Mouse (Mus musculus) testis, adult 2 months (tissue): ENCODE results near the gene Nubp2. TPM values are rescaled to one million over a fixed set of nuclear protein-coding genes. Genes with fewer than 3 reads are reported as not detected.

Source experiments
- H3K27ac ChIP-seq: fragments of 200-500 bp; 2 replicates; pipeline ENCODE4 v1.5.1; 2012; ENCODE audit warnings: low read depth, low read length; ENCODE audit not compliant: control insufficient read depth, insufficient read depth
- H3K27me3 ChIP-seq: fragments of 200-500 bp; 2 replicates; pipeline ENCODE4 v1.6.1; 2012; ENCODE audit warnings: mild to moderate bottlenecking, low read length, moderate library complexity; ENCODE audit not compliant: control insufficient read depth, insufficient read depth
- H3K36me3 ChIP-seq: fragments of 200-500 bp; 2 replicates; pipeline ENCODE4 v1.6.1; 2012; ENCODE audit warnings: mild to moderate bottlenecking, low read length; ENCODE audit not compliant: control insufficient read depth, insufficient read depth
- H3K4me1 ChIP-seq: fragments of 200-500 bp; 2 replicates; pipeline ENCODE4 v1.6.1; 2012; ENCODE audit warnings: low read length; ENCODE audit not compliant: control insufficient read depth, insufficient read depth
- H3K4me3 ChIP-seq: fragments of 200-500 bp; 2 replicates; pipeline ENCODE4 v1.5.1; 2012; ENCODE audit warnings: low read depth, mild to moderate bottlenecking, low read length, moderate library complexity, mixed read lengths; ENCODE audit not compliant: control insufficient read depth
- CTCF ChIP-seq: fragments of 200-500 bp; IDR thresholded peaks from 2 replicates; pipeline ENCODE4 v1.5.1; 2012; ENCODE audit warnings: low read depth, mild to moderate bottlenecking, inconsistent platforms, low read length, moderate library complexity; ENCODE audit not compliant: control insufficient read depth, insufficient read depth, insufficient replicate concordance
- POLR2A ChIP-seq: fragments of 200-500 bp; IDR thresholded peaks from 2 replicates; pipeline ENCODE4 v1.6.1; 2012; ENCODE audit warnings: low read depth, mild to moderate bottlenecking, inconsistent platforms, low read length, moderate library complexity; ENCODE audit not compliant: control insufficient read depth
- polyA plus RNA-seq: library from polyadenylated mRNA; depleted of rRNA; stranded (reverse); fragments of >200 nt; gene quantifications from 2 replicates; pipeline ENCODE4 v1.2.3, GENCODE M21; 2012

Nubp2 gene
- polyA plus RNA-seq, 1 experiment: 131 TPM

DNA sequence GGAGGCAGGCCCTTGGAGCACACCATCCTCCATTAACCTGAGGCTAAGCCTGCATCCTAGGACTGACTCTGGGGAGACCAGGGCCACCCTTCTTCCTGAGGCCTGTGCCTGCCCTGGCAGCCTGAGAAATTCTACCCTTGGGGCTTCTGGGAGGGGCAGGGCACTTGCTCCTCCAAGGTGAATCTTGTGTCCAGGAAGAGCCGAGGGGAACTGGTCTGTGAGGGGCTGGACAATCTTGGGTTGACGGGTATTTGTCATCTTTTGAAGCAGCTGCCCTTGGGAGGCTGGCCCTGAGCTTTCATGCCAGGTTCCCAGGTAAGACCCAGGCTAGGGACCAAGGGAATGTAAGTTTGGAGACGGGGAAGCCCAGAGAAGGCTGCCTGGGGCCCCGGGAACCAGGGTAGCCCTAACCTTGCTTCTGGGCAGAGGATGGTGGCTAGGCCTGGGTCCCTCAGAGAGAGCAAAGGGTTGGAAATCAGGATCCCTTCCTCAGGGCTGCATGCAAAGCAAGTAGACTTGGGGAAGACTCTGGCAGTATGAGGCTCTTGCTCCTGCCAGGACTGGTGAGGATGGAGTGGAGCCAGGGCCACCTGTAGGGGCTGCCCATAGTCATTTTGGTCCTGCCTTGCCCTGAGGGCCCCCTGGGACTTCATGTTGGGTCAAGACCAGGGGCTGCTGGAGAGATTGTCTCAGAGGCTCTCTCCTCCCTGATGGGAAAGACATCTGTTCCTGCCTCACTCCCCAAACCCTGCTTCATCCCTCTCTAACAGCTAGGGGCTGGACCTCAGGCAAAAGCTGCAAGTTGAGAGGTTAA, 12.1 kb upstream of the Nubp2 start:
- no peaks in the 10 kb centered on the region; the same call in none of the 2 replicates for H3K36me3 ChIP-seq
- peak overlapping the region; percentile 5; the same call in 1 of the 2 replicates for H3K27ac ChIP-seq
- TF ChIP-seq POLR2A (no peak), CTCF (no peak)
- H3K4me1 ChIP-seq: peaks cover 20% of the 10 kb centered on the region
- peak overlapping the region; percentile 22 for H3K4me3 ChIP-seq
- no peaks in the 10 kb centered on the region for H3K27me3 ChIP-seq

DNA sequence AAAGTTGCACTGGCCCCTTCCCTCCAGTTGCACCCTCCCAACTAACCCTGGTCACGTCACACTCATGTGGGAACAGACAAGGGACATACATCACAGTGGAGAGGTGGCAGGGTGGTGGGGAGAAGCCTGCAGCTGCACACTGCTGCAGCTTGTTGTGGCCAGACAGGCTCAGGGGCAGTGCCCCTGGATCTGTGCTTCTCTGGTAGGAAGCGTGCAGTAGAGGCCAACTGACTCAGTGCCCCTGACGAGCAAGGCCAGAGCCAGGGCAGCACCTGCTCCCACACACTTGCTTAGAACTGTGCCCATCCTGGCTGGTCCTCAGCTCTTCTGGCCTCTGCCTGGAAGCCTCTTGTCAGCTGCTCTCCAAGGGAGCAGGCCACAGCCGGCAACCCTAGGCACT, 11.5 kb upstream of the Nubp2 start:
- peak overlapping the region; percentile 22 for H3K4me3 ChIP-seq
- H3K36me3 ChIP-seq: no peaks in the 10 kb centered on the region; the same call in 1 of the 2 replicates
- peaks cover 20% of the 10 kb centered on the region for H3K4me1 ChIP-seq
- no peak for TF ChIP-seq CTCF
- peak; percentile 58; the same call in 1 of the 2 replicates for TF ChIP-seq POLR2A
- H3K27ac ChIP-seq: peak overlapping the region; percentile 5; the same call in 1 of the 2 replicates
- no peaks in the 10 kb centered on the region for H3K27me3 ChIP-seq

DNA sequence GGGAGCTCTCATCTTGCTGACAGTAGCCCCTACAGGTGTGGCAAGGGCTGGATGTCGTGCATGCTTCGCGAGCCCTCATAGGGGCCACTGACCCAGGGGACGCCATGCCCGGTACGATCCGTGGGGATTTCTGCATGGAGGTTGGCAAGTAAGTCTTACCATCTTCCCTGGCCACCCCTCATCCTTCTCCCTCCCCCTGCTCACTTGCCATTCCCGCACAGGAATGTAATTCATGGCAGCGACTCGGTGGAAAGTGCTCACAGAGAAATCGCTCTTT, 10.8 kb upstream of the Nubp2 start:
- peaks cover 20% of the 10 kb centered on the region for H3K4me1 ChIP-seq
- no peaks in the 10 kb centered on the region for H3K27me3 ChIP-seq
- H3K36me3 ChIP-seq: no peaks in the 10 kb centered on the region; the same call in 1 of the 2 replicates
- no peak for TF ChIP-seq CTCF
- no peak for TF ChIP-seq POLR2A
- H3K4me3 ChIP-seq: peak overlapping the region; percentile 91
- peak overlapping the region; percentile 15; the same call in 1 of the 2 replicates for H3K27ac ChIP-seq

DNA sequence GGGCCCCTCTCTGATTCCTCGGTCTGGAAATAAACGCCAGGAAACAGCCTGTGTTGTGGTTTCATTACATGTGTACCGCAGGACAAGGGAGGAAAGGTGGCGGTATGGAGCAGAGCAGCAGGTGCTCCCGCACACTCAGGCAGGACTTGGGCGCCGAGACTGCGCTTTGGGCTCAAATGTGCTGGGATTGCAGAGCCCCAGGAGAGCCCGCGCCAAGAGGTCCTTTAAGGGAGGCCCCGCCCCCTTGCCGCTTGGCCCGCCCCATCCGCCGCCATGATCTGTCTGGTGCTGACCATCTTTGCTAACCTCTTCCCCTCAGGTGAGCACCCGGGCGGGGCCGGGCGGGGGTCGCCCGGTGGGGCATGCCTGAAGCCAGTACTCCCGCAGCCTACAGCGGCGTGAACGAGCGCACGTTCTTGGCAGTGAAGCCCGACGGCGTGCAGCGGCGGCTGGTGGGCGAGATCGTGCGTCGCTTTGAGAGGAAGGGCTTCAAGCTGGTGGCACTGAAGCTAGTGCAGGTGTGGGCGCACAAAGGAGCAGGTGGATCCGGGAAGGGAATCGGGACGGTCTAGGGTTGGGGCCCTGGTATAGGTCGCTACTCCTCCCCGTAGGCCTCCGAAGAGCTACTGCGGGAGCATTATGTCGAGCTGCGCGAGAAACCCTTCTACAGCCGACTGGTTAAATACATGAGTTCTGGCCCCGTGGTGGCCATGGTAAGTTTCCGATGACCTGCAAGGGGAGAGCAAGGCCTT, 10.3 kb upstream of the Nubp2 start, which contains the start of gene Nme3:
Gene Nme3, plus strand, starts transcription at position 260 of the 752 bp plus-strand sequence.
- H3K27ac ChIP-seq: peak within 1 kb of the TSS; percentile 41
- TF ChIP-seq POLR2A: 0 out of 2 replicates have a peak, but pooled peaks have one; percentile 28
- no peak; the same call in 1 of the 2 replicates for TF ChIP-seq CTCF

DNA sequence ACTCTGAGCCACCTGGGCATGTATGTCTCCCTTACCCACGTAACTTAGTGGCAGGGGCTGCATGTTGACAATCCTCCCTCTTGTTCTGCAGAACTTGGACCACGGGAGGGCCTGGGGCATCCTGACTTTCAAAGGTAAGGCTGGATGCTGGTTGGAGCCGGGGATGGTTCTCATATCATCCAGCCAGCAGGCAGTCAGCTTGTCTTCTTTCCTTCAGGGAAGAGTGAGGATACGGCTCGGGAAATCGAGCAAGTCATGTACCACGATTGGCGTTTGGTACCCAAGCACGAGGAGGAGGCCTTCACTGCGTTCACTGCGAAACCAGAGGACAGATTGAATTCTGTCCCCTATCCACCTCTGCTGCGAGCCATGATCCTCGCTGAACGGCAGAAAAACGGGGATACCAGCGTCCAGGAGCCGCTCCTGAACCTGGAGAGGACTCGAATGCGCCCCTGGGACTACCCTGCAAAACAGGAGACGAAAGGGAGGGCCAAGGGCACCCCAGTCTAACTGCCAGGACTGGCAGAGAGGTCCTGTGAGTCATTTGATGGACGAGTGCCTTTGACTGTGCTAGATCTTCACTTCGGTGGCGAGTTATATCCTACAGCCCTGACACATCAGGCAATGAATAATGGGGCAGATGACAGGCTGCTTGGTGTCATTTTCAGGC, 9.6 kb upstream of the Nubp2 start:
- peak overlapping the region; percentile 41 for H3K27ac ChIP-seq

More for the DNA sequence above, 10.3 kb upstream of the Nubp2 start, which contains the start of gene Nme3:
- Histone ChIP-seq H3K36me3 (no peaks in the 10 kb centered on the region; the same call in 1 of the 2 replicates), H3K4me3 (peak within 1 kb of the TSS; percentile 91), H3K27me3 (no peaks in the 10 kb centered on the region), H3K4me1 (peaks cover 20% of the 10 kb centered on the region)

DNA sequence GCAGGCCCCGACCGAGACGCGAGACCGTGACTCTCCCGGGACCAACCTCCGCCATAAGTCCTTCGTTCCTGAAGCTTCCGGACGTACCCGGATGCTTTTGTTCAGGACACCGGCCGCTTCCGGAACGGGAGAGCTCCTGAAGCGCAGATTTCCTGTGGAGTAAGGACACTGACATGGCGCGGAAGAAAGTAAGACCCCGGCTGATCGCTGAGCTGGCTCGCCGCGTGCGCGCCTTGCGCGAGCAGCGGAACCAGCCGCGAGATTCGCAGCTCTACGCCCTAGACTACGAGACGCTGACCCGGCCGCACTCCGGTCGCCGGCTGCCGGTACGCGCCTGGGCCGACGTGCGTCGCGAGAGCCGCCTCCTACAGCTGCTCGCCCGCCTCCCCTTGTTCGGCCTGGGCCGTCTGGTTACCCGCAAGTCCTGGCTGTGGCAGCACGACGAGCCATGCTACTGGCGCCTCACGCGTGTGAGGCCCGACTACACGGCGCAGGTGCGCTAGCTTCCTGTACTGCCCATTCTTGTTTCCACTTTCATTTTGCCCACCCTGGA, 8.9 kb upstream of the Nubp2 start, which contains the start of the genes Eme2 and Mrps34:
Gene Eme2, minus strand, starts transcription at position 93 of the 553 bp plus-strand sequence.
Gene Mrps34, plus strand, starts transcription at position 122 of the 553 bp plus-strand sequence.
- Histone ChIP-seq H3K36me3 (peaks cover 2% of the 10 kb centered on the region; the same call in 1 of the 2 replicates), H3K4me1 (peaks cover 20% of the 10 kb centered on the region), H3K4me3 (peak within 1 kb of the TSS; percentile 91), H3K27ac (peak within 1 kb of the TSS; percentile 41), H3K27me3 (no peaks in the 10 kb centered on the region)
- TF ChIP-seq CTCF (no peak), POLR2A (peak; percentile 58)

More for the DNA sequence above, 9.6 kb upstream of the Nubp2 start:
- TF ChIP-seq POLR2A: no peak
- TF ChIP-seq CTCF: no peak
- Histone ChIP-seq H3K27me3 (no peaks in the 10 kb centered on the region), H3K4me3 (peak overlapping the region; percentile 91), H3K4me1 (peaks cover 20% of the 10 kb centered on the region), H3K36me3 (peaks cover 2% of the 10 kb centered on the region; the same call in 1 of the 2 replicates)
